In the genomic region with DNA sequence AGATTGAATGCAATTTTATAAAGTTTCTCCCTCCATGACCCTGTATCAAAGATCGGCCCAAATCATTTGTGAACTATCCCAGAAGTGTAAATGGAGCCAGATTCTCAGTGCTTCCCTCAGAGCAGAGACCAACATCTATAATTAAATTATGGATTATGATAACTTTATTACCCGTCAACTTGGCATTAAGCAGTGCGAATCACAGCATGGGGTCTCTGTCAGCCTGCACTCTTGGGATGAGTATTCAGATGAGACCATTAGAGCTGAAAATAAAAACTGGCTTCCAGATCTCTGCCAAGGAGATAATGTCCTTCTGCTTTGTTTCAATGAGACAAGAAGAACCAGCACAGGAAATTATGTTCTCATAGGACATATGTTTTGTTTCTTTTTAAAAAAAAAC, we compare ENCODE assay signal across 13 mouse cellular contexts.
"Had no signal": no experiment of that assay in that cellular context is flagged by ENCODE, and none has a peak within 500 bp of the region (broad histone marks: within the 10 kb centered on the region; RNA-seq: fewer than 3 reads in every experiment).

No protein-coding gene starts in this region.

- H3K9me3 ChIP-seq: limb, embryonic 10.5 days; liver, embryonic 15.5 days had no signal

- H3K27ac ChIP-seq: layer of hippocampus, adult 2 months; limb, embryonic 10.5 days; liver, embryonic 15.5 days had no signal

- H3K4me3 ChIP-seq: layer of hippocampus, adult 2 months; limb, embryonic 10.5 days; liver, embryonic 15.5 days had no signal

- DNase-seq: kidney, postnatal 10 days; kidney, postnatal 4 days; lung, adult 2 months; lung, postnatal 36 days; spleen, adult 18-20 months; thymus, adult 18-20 months; thymus, postnatal 14 days had no signal

- ATAC-seq: lung, postnatal 0 days; midbrain, embryonic 16.5 days had no signal

- H3K36me3 ChIP-seq: limb, embryonic 10.5 days; liver, embryonic 15.5 days had no signal

- H3K4me2 ChIP-seq: liver, embryonic 11.5 days; liver, embryonic 15.5 days had no signal

- H3K9ac ChIP-seq: liver, embryonic 15.5 days had no signal

- H3K27me3 ChIP-seq: liver, embryonic 15.5 days had no signal

- H3K4me1 ChIP-seq: limb, embryonic 10.5 days; liver, embryonic 15.5 days had no signal
